Mouse (Mus musculus): Measurements from ENCODE around the gene Il1r2. TPM values are rescaled to one million over a fixed set of nuclear protein-coding genes. Genes with fewer than 3 reads are reported as not detected.

The Il1r2 gene
- polyA plus RNA-seq, 2 experiments = 0.58 to 1.8 TPM

DNA sequence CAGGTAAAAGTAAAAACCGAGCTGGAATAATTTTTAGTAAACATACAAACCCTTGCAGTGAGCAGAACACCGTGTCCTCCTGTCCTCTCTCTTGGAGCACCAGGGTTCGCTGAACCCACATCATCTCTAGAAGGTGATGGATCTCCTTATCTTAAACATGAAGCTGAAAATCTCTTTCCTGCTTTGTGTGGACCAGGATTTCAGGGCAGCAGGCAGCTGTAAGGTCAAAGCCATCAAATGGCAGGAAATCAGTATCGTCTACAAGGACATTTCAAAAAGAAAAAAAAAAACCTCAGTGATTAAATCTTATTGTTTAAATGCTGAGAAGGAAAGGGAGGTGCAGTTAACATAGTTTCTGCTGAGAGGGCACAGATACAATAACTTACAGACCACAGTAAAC, 50.4 kb downstream of the Il1r2 start:
- Histone ChIP-seq H3K9me3 (ENCODE audit: control insufficient read depth, low read length) (no peaks in the 10 kb centered on the region), H3K36me3 (ENCODE audit: control insufficient read depth, insufficient read depth, low read length) (no peaks in the 10 kb centered on the region), H3K27ac (replicated peaks; ENCODE audit: low read depth, low read length) (no peak overlapping the region), H3K9ac (ENCODE audit: low read depth, low read length, severe bottlenecking) (no peak overlapping the region), H3K27me3 (ENCODE audit: control insufficient read depth, insufficient read depth, low read length) (no peaks in the 10 kb centered on the region), H3K4me3 (replicated peaks; ENCODE audit: low read length) (no peak overlapping the region), H3K4me2 (replicated peaks; ENCODE audit: low read depth, low read length, severe bottlenecking) (no peak overlapping the region), H3K4me1 (ENCODE audit: control insufficient read depth, insufficient read depth, low read length) (no peaks in the 10 kb centered on the region)
- TF ChIP-seq POLR2A (IDR thresholded peaks at IDR 0.05; ENCODE audit: borderline replicate concordance, extremely low read depth, insufficient read depth, insufficient read length) = no peak
- 69% methylated on average over 4 of the region's 4 CpGs for WGBS
- DNase-seq (ENCODE audit: low spot score) (no peak), ATAC-seq (ENCODE audit: low FRiP score, low read depth) (no peak)

- H3K36me3 ChIP-seq (ENCODE audit: control insufficient read depth, insufficient read depth, low read length) = no peaks in the 10 kb centered on the region
- no peaks in the 10 kb centered on the region for H3K4me1 ChIP-seq (ENCODE audit: control insufficient read depth, insufficient read depth, low read length)
- DNase-seq (ENCODE audit: low spot score) (no peak), ATAC-seq (ENCODE audit: low FRiP score, low read depth) (no peak)
- no peak for TF ChIP-seq POLR2A (IDR thresholded peaks at IDR 0.05; ENCODE audit: borderline replicate concordance, extremely low read depth, insufficient read depth, insufficient read length)
- H3K27ac ChIP-seq (replicated peaks; ENCODE audit: low read depth, low read length) = no peak overlapping the region
- no peaks in the 10 kb centered on the region for H3K9me3 ChIP-seq (ENCODE audit: control insufficient read depth, low read length)
- no peaks in the 10 kb centered on the region for H3K27me3 ChIP-seq (ENCODE audit: control insufficient read depth, insufficient read depth, low read length)
- WGBS = 66% methylated on average over 4 of the region's 4 CpGs
- no peak overlapping the region for H3K9ac ChIP-seq (ENCODE audit: low read depth, low read length, severe bottlenecking)
- no peak overlapping the region for H3K4me2 ChIP-seq (replicated peaks; ENCODE audit: low read depth, low read length, severe bottlenecking)
- no peak overlapping the region for H3K4me3 ChIP-seq (replicated peaks; ENCODE audit: low read length)
Measured at GRCm38 (mm10) chr1:40128481-40128880, 54.6 kb downstream of the Il1r2 start.

DNA sequence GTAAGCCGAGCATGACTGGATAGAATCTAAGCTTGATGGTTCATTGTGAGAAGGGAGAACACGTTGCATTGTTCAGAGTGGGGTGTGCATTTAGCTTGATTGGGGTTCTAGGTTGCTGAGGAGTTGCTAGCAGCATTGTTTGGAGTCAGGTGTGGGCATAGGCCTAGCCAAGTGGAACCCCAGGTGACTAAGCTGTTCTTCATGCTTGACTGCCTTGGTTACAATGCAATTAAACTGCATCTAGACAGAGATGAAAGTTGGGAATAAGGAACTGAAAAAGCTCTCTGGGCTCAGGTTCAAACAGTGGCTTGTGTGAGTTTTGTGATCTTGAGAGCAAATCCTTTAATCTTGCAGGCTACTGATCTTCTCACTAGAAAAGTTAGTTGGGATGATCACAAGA, 55.4 kb downstream of the Il1r2 start:
- Histone ChIP-seq H3K36me3 (ENCODE audit: control insufficient read depth, insufficient read depth, low read length) (no peaks in the 10 kb centered on the region), H3K4me1 (ENCODE audit: control insufficient read depth, insufficient read depth, low read length) (no peaks in the 10 kb centered on the region), H3K27ac (replicated peaks; ENCODE audit: low read depth, low read length) (no peak overlapping the region), H3K4me2 (replicated peaks; ENCODE audit: low read depth, low read length, severe bottlenecking) (no peak overlapping the region), H3K4me3 (replicated peaks; ENCODE audit: low read length) (no peak overlapping the region), H3K27me3 (ENCODE audit: control insufficient read depth, insufficient read depth, low read length) (no peaks in the 10 kb centered on the region), H3K9me3 (ENCODE audit: control insufficient read depth, low read length) (no peaks in the 10 kb centered on the region), H3K9ac (ENCODE audit: low read depth, low read length, severe bottlenecking) (no peak overlapping the region)
- ATAC-seq (ENCODE audit: low FRiP score, low read depth) = no peak
- WGBS = 66% methylated on average over 2 of the region's 2 CpGs
- TF ChIP-seq POLR2A (IDR thresholded peaks at IDR 0.05; ENCODE audit: borderline replicate concordance, extremely low read depth, insufficient read depth, insufficient read length) = no peak
- no peak for DNase-seq (ENCODE audit: low spot score)

- H3K4me3 ChIP-seq (replicated peaks; ENCODE audit: low read length) = no peak overlapping the region
- no peaks in the 10 kb centered on the region for H3K27me3 ChIP-seq (ENCODE audit: control insufficient read depth, insufficient read depth, low read length)
- H3K9ac ChIP-seq (ENCODE audit: low read depth, low read length, severe bottlenecking) = no peak overlapping the region
- H3K36me3 ChIP-seq (ENCODE audit: control insufficient read depth, insufficient read depth, low read length) = no peaks in the 10 kb centered on the region
- ATAC-seq (ENCODE audit: low FRiP score, low read depth) (no peak), DNase-seq (ENCODE audit: low spot score) (no peak)
- H3K27ac ChIP-seq (replicated peaks; ENCODE audit: low read depth, low read length) = no peak overlapping the region
- no peaks in the 10 kb centered on the region for H3K4me1 ChIP-seq (ENCODE audit: control insufficient read depth, insufficient read depth, low read length)
- no peak overlapping the region for H3K4me2 ChIP-seq (replicated peaks; ENCODE audit: low read depth, low read length, severe bottlenecking)
- no peaks in the 10 kb centered on the region for H3K9me3 ChIP-seq (ENCODE audit: control insufficient read depth, low read length)
- WGBS = 47% methylated on average over 1 of the region's 1 CpGs
- TF ChIP-seq POLR2A (IDR thresholded peaks at IDR 0.05; ENCODE audit: borderline replicate concordance, extremely low read depth, insufficient read depth, insufficient read length) = no peak
Measured at GRCm38 (mm10) chr1:40131631-40132030, 57.8 kb downstream of the Il1r2 start.

- no peak for TF ChIP-seq POLR2A (IDR thresholded peaks at IDR 0.05; ENCODE audit: borderline replicate concordance, extremely low read depth, insufficient read depth, insufficient read length)
- Histone ChIP-seq H3K4me1 (ENCODE audit: control insufficient read depth, insufficient read depth, low read length) (no peaks in the 10 kb centered on the region), H3K36me3 (ENCODE audit: control insufficient read depth, insufficient read depth, low read length) (no peaks in the 10 kb centered on the region), H3K27me3 (ENCODE audit: control insufficient read depth, insufficient read depth, low read length) (no peaks in the 10 kb centered on the region), H3K4me2 (replicated peaks; ENCODE audit: low read depth, low read length, severe bottlenecking) (no peak overlapping the region), H3K9me3 (ENCODE audit: control insufficient read depth, low read length) (no peaks in the 10 kb centered on the region), H3K27ac (replicated peaks; ENCODE audit: low read depth, low read length) (no peak overlapping the region), H3K4me3 (replicated peaks; ENCODE audit: low read length) (no peak overlapping the region), H3K9ac (ENCODE audit: low read depth, low read length, severe bottlenecking) (no peak overlapping the region)
- ATAC-seq (ENCODE audit: low FRiP score, low read depth) (no peak), DNase-seq (ENCODE audit: low spot score) (no peak)
- WGBS = 89% methylated on average over 4 of the region's 4 CpGs
Measured at GRCm38 (mm10) chr1:40132721-40133120, 58.8 kb downstream of the Il1r2 start.

DNA sequence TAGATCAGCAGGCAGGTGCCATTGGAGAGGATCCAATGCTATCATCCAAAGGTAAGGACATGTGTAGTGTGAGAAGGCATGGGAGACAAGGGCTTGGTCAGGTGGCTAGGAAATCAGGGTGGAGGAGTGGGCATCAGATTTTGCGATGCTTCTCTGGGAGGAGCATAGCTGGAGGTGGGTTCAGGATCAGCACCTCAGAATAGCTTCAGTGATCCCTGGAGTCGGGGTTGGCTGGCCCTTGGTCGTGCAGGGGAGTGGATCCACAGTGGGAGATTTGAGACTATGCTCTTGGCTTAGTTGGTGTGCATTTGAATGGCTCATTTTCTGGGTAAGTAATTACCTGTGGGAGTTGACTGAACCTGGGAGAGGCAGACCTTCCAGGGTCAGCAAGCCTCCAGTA, 59.7 kb downstream of the Il1r2 start:
- Histone ChIP-seq H3K4me1 (ENCODE audit: control insufficient read depth, insufficient read depth, low read length) (no peaks in the 10 kb centered on the region), H3K27ac (replicated peaks; ENCODE audit: low read depth, low read length) (no peak overlapping the region), H3K4me3 (replicated peaks; ENCODE audit: low read length) (no peak overlapping the region), H3K9me3 (ENCODE audit: control insufficient read depth, low read length) (no peaks in the 10 kb centered on the region), H3K9ac (ENCODE audit: low read depth, low read length, severe bottlenecking) (no peak overlapping the region), H3K27me3 (ENCODE audit: control insufficient read depth, insufficient read depth, low read length) (no peaks in the 10 kb centered on the region), H3K36me3 (ENCODE audit: control insufficient read depth, insufficient read depth, low read length) (no peaks in the 10 kb centered on the region), H3K4me2 (replicated peaks; ENCODE audit: low read depth, low read length, severe bottlenecking) (no peak overlapping the region)
- WGBS = 68% methylated on average over 3 of the region's 3 CpGs
- no peak for DNase-seq (ENCODE audit: low spot score)
- TF ChIP-seq POLR2A (IDR thresholded peaks at IDR 0.05; ENCODE audit: borderline replicate concordance, extremely low read depth, insufficient read depth, insufficient read length) = no peak
- ATAC-seq (ENCODE audit: low FRiP score, low read depth) = no peak
